Mouse (Mus musculus) G1E (cell line): ENCODE data around the gene Pus10. TPM values are rescaled to one million over a fixed set of nuclear protein-coding genes. Genes with fewer than 3 reads are reported as not detected.

Source experiments
- ATAC-seq: 2 replicates; pipeline ENCODE4 v1.8.0; 2016; ENCODE audit warnings: mild to moderate bottlenecking; ENCODE audit not compliant: insufficient number of reproducible peaks, poor library complexity, low FRiP score, severe bottlenecking; ENCODE audit errors: extremely low read depth
- DNase-seq: peaks from one replicate; pipeline ENCODE4 v3.0.0; 2012; ENCODE audit warnings: low spot score
- H3K27me3 ChIP-seq: 2 replicates; pipeline ENCODE4 v1.6.1; 2012; ENCODE audit warnings: mild to moderate bottlenecking, low read length, inconsistent platforms; ENCODE audit not compliant: insufficient read depth
- H3K36me3 ChIP-seq: replicated peaks from 2 replicates; pipeline ENCODE3; 2012; ENCODE audit warnings: mild to moderate bottlenecking, inconsistent platforms
- H3K4me1 ChIP-seq: 2 replicates; pipeline ENCODE4 v1.6.1; 2012; ENCODE audit warnings: low read depth, low read length, inconsistent platforms, mixed read lengths; ENCODE audit not compliant: insufficient read depth
- H3K4me3 ChIP-seq: 2 replicates; pipeline ENCODE4 v1.5.1; 2012; ENCODE audit warnings: low read depth, mild to moderate bottlenecking, inconsistent platforms, low read length, moderate library complexity, mixed read lengths
- H3K9me3 ChIP-seq: replicated peaks from 2 replicates; pipeline ENCODE4 v1.6.1; 2012; ENCODE audit warnings: inconsistent platforms
- CTCF ChIP-seq: IDR thresholded peaks from 2 replicates; pipeline ENCODE4 v1.5.1; 2012; ENCODE audit warnings: low read depth, low read length, inconsistent platforms, mixed read lengths
- GATA1 ChIP-seq: IDR thresholded peaks from 2 replicates; pipeline ENCODE4 v1.6.1; 2012; ENCODE audit warnings: borderline replicate concordance, low read length, inconsistent platforms, mixed read lengths
- GATA2 ChIP-seq: IDR thresholded peaks from 2 replicates; pipeline ENCODE4 v1.6.1; 2012; ENCODE audit warnings: low read depth, low read length, inconsistent platforms, borderline replicate concordance
- POLR2AphosphoS5 ChIP-seq: IDR thresholded peaks from 2 replicates; pipeline ENCODE4 v1.6.1; 2012; ENCODE audit warnings: low read depth, low read length, inconsistent platforms; ENCODE audit not compliant: insufficient replicate concordance
- TAL1 ChIP-seq: conservative IDR thresholded peaks from 2 replicates; pipeline ENCODE4 v1.6.1; 2012; ENCODE audit warnings: low read depth, low read length, inconsistent platforms, mixed read lengths
- polyA plus RNA-seq: library from polyadenylated mRNA; stranded (reverse); fragments of >175 nt; gene quantifications from 2 replicates; pipeline ENCODE4 v1.2.3, GENCODE M21; 2012
- total RNA-seq, 2 experiments: library from RNA; stranded (forward) in 1 of 2; stranded (reverse) in 1 of 2; fragments of 200-1000 nt in 1 of 2; fragments of >200 nt in 1 of 2; fragmentation: Nextera tagmentation in 1 of 2; gene quantifications; 2 replicates each; pipeline ENCODE4 v1.2.3; 2014 to 2017

The Pus10 gene
- total and polyA plus RNA-seq, 3 experiments = 7.0 to 50.9 (median 50.6) TPM

GRCm38 (mm10) chr11:23740895-23741294 lies 75.4 kb downstream of the Pus10 start:
- H3K4me1 ChIP-seq = no peaks in the 10 kb centered on the region
- DNase-seq (no peak), ATAC-seq (no peak)
- no peaks in the 10 kb centered on the region for H3K9me3 ChIP-seq
- no peaks in the 10 kb centered on the region; the same call in 1 of the 2 replicates for H3K27me3 ChIP-seq
- TF ChIP-seq GATA1 (no peak), TAL1 (no peak), CTCF (no peak), GATA2 (no peak), POLR2AphosphoS5 (no peak)
- peaks cover 23% of the 10 kb centered on the region for H3K36me3 ChIP-seq
- no peak overlapping the region for H3K4me3 ChIP-seq

DNA sequence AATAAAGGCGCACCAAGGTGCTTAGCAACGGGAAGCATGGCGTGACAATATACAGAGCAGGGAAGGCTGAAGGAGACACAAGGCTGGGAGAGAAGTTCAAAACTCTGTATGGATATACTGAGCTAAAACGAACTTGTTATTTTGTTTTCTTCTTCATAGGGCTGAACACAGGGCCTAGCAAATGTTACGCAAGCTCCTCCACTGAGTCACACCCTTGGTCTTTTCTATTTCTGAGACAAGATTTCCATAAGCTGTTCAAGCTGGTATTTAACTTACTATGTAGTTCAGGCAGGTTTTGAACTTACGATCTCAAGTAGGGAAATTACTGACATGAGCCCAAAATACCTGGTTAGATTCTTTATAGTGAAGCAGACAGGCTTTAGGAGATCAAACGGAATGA lies 75.9 kb downstream of the Pus10 start:
- Histone ChIP-seq H3K36me3 (peaks cover 23% of the 10 kb centered on the region), H3K27me3 (no peaks in the 10 kb centered on the region; the same call in 1 of the 2 replicates), H3K9me3 (no peaks in the 10 kb centered on the region), H3K4me1 (no peaks in the 10 kb centered on the region), H3K4me3 (no peak overlapping the region)
- TF ChIP-seq POLR2AphosphoS5 (no peak), GATA1 (no peak), TAL1 (no peak), GATA2 (no peak), CTCF (no peak)
- ATAC-seq (no peak), DNase-seq (no peak)

- TF ChIP-seq TAL1 = no peak
- no peak for TF ChIP-seq CTCF
- no peak for TF ChIP-seq GATA2
- TF ChIP-seq POLR2AphosphoS5 = no peak
- TF ChIP-seq GATA1 = no peak
- DNase-seq (no peak), ATAC-seq (no peak)
- H3K4me3 ChIP-seq = no peak overlapping the region
- H3K36me3 ChIP-seq = peaks cover 23% of the 10 kb centered on the region
- no peaks in the 10 kb centered on the region for H3K4me1 ChIP-seq
- H3K9me3 ChIP-seq = no peaks in the 10 kb centered on the region
- H3K27me3 ChIP-seq = no peaks in the 10 kb centered on the region; the same call in 1 of the 2 replicates
Measured at GRCm38 (mm10) chr11:23744352-23744751, 78.9 kb downstream of the Pus10 start.

DNA sequence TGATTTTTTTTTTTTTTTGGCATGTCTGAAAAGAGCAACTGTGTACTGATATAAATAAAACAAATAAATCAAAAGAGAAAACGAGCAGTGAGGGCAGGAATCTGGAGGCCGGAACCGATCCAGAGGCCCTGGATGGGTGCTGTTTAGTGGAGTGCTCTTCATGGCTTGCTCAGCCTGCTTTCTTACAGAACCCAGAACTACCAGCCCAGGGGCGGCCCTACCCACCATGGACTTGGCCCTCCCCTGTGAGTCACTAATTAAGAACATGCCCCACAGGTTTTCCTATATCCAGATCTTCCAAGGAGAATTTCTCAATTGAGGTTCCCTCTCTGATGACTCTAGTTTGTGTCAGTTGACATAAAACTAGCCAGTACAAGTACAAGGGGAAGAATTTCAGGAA lies 80.6 kb downstream of the Pus10 start:
- no peak for TF ChIP-seq GATA1
- TF ChIP-seq GATA2 = no peak
- no peak for TF ChIP-seq TAL1
- TF ChIP-seq POLR2AphosphoS5 = no peak
- no peak for TF ChIP-seq CTCF
- no peaks in the 10 kb centered on the region for H3K27me3 ChIP-seq
- H3K4me1 ChIP-seq = no peaks in the 10 kb centered on the region
- peaks cover 16% of the 10 kb centered on the region for H3K36me3 ChIP-seq
- no peak for DNase-seq
- no peak for ATAC-seq
- no peak overlapping the region for H3K4me3 ChIP-seq
- no peaks in the 10 kb centered on the region for H3K9me3 ChIP-seq

- no peaks in the 10 kb centered on the region for H3K9me3 ChIP-seq
- no peaks in the 10 kb centered on the region for H3K27me3 ChIP-seq
- ATAC-seq = no peak
- H3K4me3 ChIP-seq = no peak overlapping the region
- TF ChIP-seq POLR2AphosphoS5 = no peak
- TF ChIP-seq CTCF = no peak
- no peak for TF ChIP-seq GATA1
- TF ChIP-seq TAL1 = no peak
- no peak for TF ChIP-seq GATA2
- peaks cover 2% of the 10 kb centered on the region for H3K36me3 ChIP-seq
- no peak for DNase-seq
- no peaks in the 10 kb centered on the region for H3K4me1 ChIP-seq
Measured at GRCm38 (mm10) chr11:23753136-23753710, 87.7 kb downstream of the Pus10 start.

- no peak for TF ChIP-seq POLR2AphosphoS5
- no peak for TF ChIP-seq TAL1
- no peak for TF ChIP-seq GATA1
- TF ChIP-seq GATA2 = no peak
- no peak for TF ChIP-seq CTCF
- Histone ChIP-seq H3K27me3 (no peaks in the 10 kb centered on the region), H3K4me3 (no peak overlapping the region), H3K9me3 (no peaks in the 10 kb centered on the region), H3K36me3 (peaks cover 2% of the 10 kb centered on the region), H3K4me1 (no peaks in the 10 kb centered on the region)
- DNase-seq (no peak), ATAC-seq (no peak)
Measured at GRCm38 (mm10) chr11:23754329-23754728, 88.9 kb downstream of the Pus10 start.
